Mouse (Mus musculus) midbrain, embryonic 14.5 days (tissue): Measurements from ENCODE around the gene 1810037I17Rik. TPM values are rescaled to one million over a fixed set of nuclear protein-coding genes. Genes with fewer than 3 reads are reported as not detected.
"Not testable (repeated sequence)": the region's sequence is repeated elsewhere in the genome, so short reads cannot be mapped to it uniquely, and the experiment has no call there.

Experiments
- ATAC-seq: fragments of 200-750 bp; cut with Nextera tagmentation; 2 replicates; pipeline ENCODE4 v1.8.0; 2017; ENCODE audit warnings: moderate number of reproducible peaks, moderate library complexity; ENCODE audit not compliant: low FRiP score, low TSS enrichment
- DNase-seq: peaks from one replicate; pipeline ENCODE4 v3.0.0-alpha.2; 2015
- H3K27ac ChIP-seq: fragments of 300-500 bp; sonication (generic); replicated peaks from 2 replicates; pipeline ENCODE4 v1.5.1; 2014; ENCODE audit warnings: mild to moderate bottlenecking, low read depth, low read length, moderate library complexity
- H3K27me3 ChIP-seq: fragments of 300-500 bp; sonication (generic); 2 replicates; pipeline ENCODE4 v1.6.1; 2014; ENCODE audit warnings: low read length, control low read depth, mixed read lengths; ENCODE audit not compliant: control insufficient read depth, insufficient read depth
- H3K36me3 ChIP-seq: fragments of 300-500 bp; sonication (generic); 2 replicates; pipeline ENCODE4 v1.6.1; 2014; ENCODE audit warnings: low read length, control low read depth; ENCODE audit not compliant: control insufficient read depth, insufficient read depth
- H3K4me1 ChIP-seq: fragments of 300-500 bp; sonication (generic); 2 replicates; pipeline ENCODE4 v1.6.1; 2014; ENCODE audit warnings: mild to moderate bottlenecking, antibody characterized with exemption, low read length, control low read depth; ENCODE audit not compliant: control insufficient read depth, insufficient read depth
- H3K4me2 ChIP-seq: fragments of 300-500 bp; sonication (generic); 2 replicates; pipeline ENCODE4 v1.6.1; 2014; ENCODE audit warnings: mild to moderate bottlenecking, low read length, moderate library complexity
- H3K4me3 ChIP-seq: fragments of 300-500 bp; sonication (generic); replicated peaks from 2 replicates; pipeline ENCODE4 v1.5.1; 2014; ENCODE audit warnings: low read depth, low read length
- H3K9ac ChIP-seq: fragments of 300-500 bp; sonication (generic); replicated peaks from 2 replicates; pipeline ENCODE4 v1.6.1; 2014; ENCODE audit warnings: mild to moderate bottlenecking, low read length, moderate library complexity
- H3K9me3 ChIP-seq: fragments of 300-500 bp; sonication (generic); 2 replicates; pipeline ENCODE4 v1.6.1; 2016; ENCODE audit warnings: low read length, control low read depth, mixed read lengths; ENCODE audit not compliant: control insufficient read depth
- WGBS: fragments of 180-500 bp; shearing (Covaris S2); extraction: QIAGEN DNeasy Blood & Tissue Kit; methylation state at CpG from one replicate; pipeline ENCODE4 v1.1.7; 2014; 5-methylcytosine and 5-hydroxymethylcytosine counted together
- polyA plus RNA-seq: library from polyadenylated mRNA; unstranded; fragments of >200 nt; fragmentation: Nextera tagmentation; extraction: Ambion mirVana; gene quantifications from 2 replicates; pipeline ENCODE4 v1.2.1, GENCODE M21; 2014

Gene 1810037I17Rik
- polyA plus RNA-seq, 1 experiment from 2014 or later = 76.3 TPM

DNA sequence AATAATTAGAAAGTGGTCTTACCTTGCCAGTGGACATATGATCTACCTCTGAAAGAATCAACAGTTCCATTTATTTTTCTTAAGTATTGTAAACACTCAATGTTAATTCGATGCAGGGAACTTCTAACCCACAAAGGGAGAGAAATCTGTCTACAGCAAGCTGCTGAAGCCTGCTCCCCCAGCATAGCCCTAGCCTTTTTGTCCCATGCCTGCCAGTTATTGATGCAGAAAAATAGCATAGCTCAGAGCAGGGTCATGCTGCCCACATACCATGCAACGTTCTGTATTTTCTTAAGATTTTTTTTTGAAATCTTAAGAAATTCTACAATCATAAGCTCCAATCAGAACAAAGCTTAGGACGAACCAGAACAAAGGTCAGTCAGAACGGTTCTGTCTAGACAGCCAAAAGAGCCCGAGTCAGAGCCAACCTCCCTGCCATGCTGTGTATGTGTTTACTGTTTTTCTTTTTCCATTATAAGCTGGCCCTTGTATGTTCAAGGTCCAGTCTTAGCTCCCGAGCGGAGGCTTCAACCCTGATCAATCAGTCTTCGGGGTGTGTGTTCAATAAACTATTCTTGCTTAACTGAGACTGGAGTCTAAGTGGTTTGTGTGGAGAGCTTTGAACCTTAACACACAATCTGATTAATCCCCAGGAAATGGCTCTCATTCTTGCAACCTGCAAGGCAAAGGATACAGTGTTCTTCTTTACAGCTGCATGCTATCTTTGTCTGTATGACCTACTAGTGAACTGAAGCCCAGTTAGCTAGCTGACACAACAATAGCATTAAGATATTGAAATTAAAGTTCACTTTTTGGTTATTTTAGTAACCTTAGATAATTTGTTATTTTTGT lies 2.1 kb upstream of the 1810037I17Rik start:
- Histone ChIP-seq H3K36me3 (no peaks in the 10 kb centered on the region), H3K9ac (no peak overlapping the region), H3K27me3 (no peaks in the 10 kb centered on the region), H3K4me1 (peaks cover 6% of the 10 kb centered on the region), H3K27ac (no peak overlapping the region), H3K9me3 (no peaks in the 10 kb centered on the region), H3K4me2 (no peak overlapping the region), H3K4me3 (no peak overlapping the region)
- DNase-seq (no peak), ATAC-seq (no peak)
- 84% methylated on average over 8 of the region's 8 CpGs for WGBS

DNA sequence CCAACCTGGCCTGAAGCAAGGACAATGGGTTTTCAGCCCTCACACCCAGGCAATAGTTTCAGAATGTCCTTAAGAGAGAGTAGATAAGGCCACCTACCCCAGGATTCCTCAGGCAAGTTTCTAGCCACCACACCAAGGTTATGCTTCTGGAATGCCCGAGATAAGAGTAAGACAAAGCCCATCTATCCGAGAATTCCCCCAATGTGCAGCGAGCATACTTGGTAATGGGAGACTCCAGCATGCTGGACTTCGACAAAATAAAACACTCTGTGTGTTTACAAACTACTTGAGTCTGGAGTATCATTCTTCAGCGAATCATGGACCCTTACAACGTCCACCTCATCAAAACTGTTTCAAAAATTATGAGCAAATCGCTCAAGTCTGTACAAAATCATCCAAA lies 856 bp upstream of the 1810037I17Rik start:
- WGBS = 74% methylated on average over 7 of the region's 7 CpGs
- peak overlapping the region; percentile 68 for H3K4me2 ChIP-seq
- H3K36me3 ChIP-seq = no peaks in the 10 kb centered on the region
- H3K4me1 ChIP-seq = peaks cover 6% of the 10 kb centered on the region
- ATAC-seq = no peak
- H3K27me3 ChIP-seq = no peaks in the 10 kb centered on the region
- H3K4me3 ChIP-seq = no peak overlapping the region
- H3K27ac ChIP-seq = no peak overlapping the region
- DNase-seq = no peak
- no peak overlapping the region for H3K9ac ChIP-seq
- H3K9me3 ChIP-seq = no peaks in the 10 kb centered on the region

DNA sequence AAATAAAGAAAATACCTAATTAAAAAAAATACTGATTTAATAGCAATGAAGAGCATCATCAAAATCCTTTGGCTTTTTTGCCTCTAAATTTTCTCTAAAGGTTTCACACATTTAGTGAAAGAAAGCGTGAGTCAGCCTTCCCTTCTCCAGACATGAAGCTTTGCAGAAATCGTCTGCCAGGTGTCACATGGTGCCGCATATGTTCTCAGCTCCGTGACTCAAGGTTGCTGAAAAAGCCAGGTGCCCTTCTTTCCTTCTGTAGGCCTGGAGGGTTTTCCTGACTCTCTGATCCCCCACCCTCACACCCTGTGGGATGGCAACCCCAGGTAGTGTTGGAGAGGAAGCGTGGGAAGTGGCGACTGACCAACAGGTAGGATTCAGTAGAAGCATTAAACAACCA lies 5.7 kb downstream of the 1810037I17Rik start:
- H3K27ac ChIP-seq = no peak overlapping the region
- peaks cover 5% of the 10 kb centered on the region; the same call in 1 of the 2 replicates for H3K36me3 ChIP-seq
- WGBS = 92% methylated on average over 6 of the region's 6 CpGs
- no peak for DNase-seq
- H3K4me2 ChIP-seq = no peak overlapping the region
- H3K9me3 ChIP-seq = no peaks in the 10 kb centered on the region
- peaks cover 6% of the 10 kb centered on the region for H3K4me1 ChIP-seq
- no peak overlapping the region for H3K9ac ChIP-seq
- no peak overlapping the region for H3K4me3 ChIP-seq
- ATAC-seq = no peak
- H3K27me3 ChIP-seq = no peaks in the 10 kb centered on the region

DNA sequence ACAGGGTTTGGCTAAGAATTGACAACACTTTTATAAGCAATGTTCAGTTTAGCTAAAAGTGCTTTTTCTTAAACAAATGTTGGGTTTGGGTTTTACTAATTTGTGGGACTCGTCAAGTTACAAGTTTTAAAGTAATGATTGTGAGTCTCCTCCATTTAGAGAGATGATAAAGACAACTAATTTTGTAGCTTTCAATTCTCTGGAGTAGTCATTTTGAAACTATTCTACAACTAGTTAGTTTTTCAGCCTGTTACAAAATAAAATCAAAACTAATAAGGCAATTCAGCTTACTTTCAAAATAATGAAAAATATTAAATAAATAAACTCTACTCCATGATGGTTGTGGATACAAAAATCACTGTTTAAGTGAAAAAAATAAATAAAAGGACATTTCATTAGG lies 8.5 kb downstream of the 1810037I17Rik start:
- Histone ChIP-seq H3K36me3 (peaks cover 8% of the 10 kb centered on the region; the same call in 1 of the 2 replicates), H3K9me3 (no peaks in the 10 kb centered on the region), H3K27ac (no peak overlapping the region), H3K9ac (no peak overlapping the region), H3K4me2 (no peak overlapping the region), H3K4me3 (no peak overlapping the region), H3K4me1 (no peaks in the 10 kb centered on the region), H3K27me3 (no peaks in the 10 kb centered on the region)
- no peak for DNase-seq
- 90% methylated on average over 1 of the region's 1 CpGs for WGBS
- ATAC-seq = no peak

DNA sequence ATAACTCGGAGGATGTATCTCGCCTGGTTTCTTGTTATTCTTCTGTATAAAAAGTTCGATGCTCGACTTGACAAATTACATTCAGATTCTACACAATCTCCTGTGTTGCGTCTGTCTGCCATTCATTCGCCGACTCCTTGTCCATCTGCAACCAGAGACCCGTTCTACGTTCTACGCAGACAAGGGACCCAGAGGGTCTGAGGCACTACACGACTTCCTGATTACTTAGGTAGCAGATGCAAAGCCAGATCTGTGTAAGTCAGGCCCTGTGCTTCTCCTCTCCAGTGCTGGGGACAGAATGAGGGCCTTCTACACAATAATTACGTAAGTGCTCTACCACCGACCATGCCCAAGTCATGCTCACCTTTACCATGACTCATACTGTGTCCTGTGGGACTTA lies 13.2 kb downstream of the 1810037I17Rik start:
- 81% methylated on average over 13 of the region's 13 CpGs for WGBS
- DNase-seq, H3K27me3 ChIP-seq, H3K4me2 ChIP-seq, H3K36me3 ChIP-seq, H3K4me3 ChIP-seq, H3K4me1 ChIP-seq, H3K27ac ChIP-seq, H3K9me3 ChIP-seq, H3K9ac ChIP-seq, ATAC-seq: not testable (repeated sequence)

DNA sequence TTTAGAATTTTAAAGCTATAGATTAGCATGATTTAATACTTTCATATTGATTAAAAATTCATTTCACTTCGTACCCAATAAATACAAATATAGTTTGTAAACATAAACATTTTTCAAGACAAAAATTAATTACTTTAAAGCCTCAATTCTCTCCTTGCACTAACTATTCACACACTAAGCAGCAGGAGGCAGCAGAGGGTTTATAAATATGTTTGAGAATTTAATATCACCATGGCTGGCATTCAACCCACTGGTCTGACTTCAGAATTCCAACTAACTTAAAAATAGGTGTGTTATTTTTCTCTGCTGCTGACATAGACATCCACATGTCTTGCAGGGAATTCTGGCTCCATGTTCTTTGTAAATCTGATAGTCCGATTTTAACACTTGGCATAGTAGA lies 15.2 kb downstream of the 1810037I17Rik start:
- DNase-seq (peak; percentile 83), ATAC-seq (no peak)
- Histone ChIP-seq H3K4me2 (no peak overlapping the region), H3K9me3 (no peaks in the 10 kb centered on the region), H3K4me3 (no peak overlapping the region), H3K27me3 (no peaks in the 10 kb centered on the region), H3K36me3 (0 out of 2 replicates have a peak, but pooled peaks cover 4% of the 10 kb centered on the region), H3K9ac (no peak overlapping the region), H3K4me1 (no peaks in the 10 kb centered on the region), H3K27ac (no peak overlapping the region)
- WGBS = 85% methylated on average over 2 of the region's 2 CpGs

DNA sequence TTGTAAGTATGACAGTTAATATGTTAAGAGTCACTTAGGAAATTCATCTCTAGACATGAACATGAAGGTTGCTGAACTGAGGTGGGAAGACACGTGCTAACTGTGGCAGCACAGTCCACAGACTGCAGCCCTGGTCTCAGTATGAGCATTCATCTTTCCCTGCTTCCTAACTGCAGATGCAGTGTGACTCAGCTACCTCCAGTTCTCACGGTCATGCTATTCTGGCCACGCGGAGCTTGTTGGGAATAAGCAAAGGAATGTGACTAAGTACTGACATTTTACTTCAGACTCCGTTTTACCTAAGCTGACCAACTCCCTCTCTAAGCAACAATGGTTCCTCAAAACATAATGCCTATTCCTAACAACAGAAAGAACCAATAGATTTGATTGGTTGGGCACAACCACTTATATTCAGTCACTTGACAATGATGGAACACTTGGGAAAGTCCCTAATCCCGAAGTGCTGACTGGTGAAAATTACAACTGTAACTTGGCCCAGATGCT lies 19.4 kb downstream of the 1810037I17Rik start:
- Histone ChIP-seq H3K9me3 (no peaks in the 10 kb centered on the region), H3K4me1 (no peaks in the 10 kb centered on the region)
- 81% methylated on average over 6 of the region's 6 CpGs for WGBS

DNA sequence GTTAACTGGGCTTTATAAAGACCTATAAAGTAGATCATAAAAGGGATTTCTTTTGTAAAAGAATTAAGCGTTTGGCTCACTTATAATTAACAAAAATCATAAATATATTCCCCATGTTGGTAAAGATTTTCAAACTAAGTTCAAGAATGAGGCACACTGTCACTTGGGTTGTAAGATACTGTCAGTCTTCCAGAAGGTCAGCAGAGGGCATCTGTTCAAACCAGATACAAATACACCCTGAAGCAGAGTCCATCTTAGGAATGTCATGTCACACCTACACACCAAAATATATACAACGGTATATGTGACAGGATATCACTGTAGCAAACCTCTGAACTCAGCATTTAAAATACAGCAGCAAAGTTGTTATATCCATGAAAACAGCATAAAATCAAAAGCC lies 26.1 kb downstream of the 1810037I17Rik start:
- no peak overlapping the region for H3K27ac ChIP-seq
- H3K4me1 ChIP-seq = no peaks in the 10 kb centered on the region
- no peak overlapping the region for H3K4me2 ChIP-seq
- H3K9me3 ChIP-seq = no peaks in the 10 kb centered on the region
- 92% methylated on average over 2 of the region's 2 CpGs for WGBS
- no peak overlapping the region for H3K4me3 ChIP-seq
- ATAC-seq (no peak), DNase-seq (no peak)
- peaks cover 13% of the 10 kb centered on the region for H3K36me3 ChIP-seq
- no peak overlapping the region for H3K9ac ChIP-seq
- H3K27me3 ChIP-seq = no peaks in the 10 kb centered on the region

More for the DNA sequence above, 19.4 kb downstream of the 1810037I17Rik start:
- Histone ChIP-seq H3K36me3 (no peaks in the 10 kb centered on the region), H3K27me3 (no peaks in the 10 kb centered on the region), H3K9ac (no peak overlapping the region), H3K4me2 (no peak overlapping the region), H3K27ac (no peak overlapping the region), H3K4me3 (no peak overlapping the region)
- ATAC-seq = no peak
- no peak for DNase-seq

DNA sequence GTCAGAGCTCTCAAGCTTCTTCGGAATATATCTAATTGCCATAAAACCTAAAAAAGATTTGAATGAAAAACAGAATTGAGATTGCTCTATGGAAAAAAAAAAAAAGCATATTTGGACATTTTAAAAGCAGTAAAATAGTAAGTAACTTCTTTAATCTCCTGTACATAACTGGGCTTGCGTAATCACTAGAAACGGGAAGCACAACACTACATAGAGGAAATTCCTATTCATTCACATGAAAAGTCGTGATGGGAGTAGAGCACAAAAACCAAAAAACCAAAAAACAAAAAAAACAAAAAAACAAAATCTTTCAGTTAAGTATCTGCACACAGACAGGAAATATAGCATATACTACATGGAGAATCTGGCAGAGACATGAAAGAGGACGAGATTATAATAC lies 40.3 kb downstream of the 1810037I17Rik start:
- Histone ChIP-seq H3K27ac (no peak overlapping the region), H3K4me2 (no peak overlapping the region), H3K27me3 (no peaks in the 10 kb centered on the region), H3K36me3 (no peaks in the 10 kb centered on the region; the same call in 1 of the 2 replicates), H3K4me3 (no peak overlapping the region), H3K4me1 (no peaks in the 10 kb centered on the region), H3K9me3 (no peaks in the 10 kb centered on the region), H3K9ac (no peak overlapping the region)
- WGBS = 91% methylated on average over 5 of the region's 5 CpGs
- no peak for ATAC-seq
- no peak for DNase-seq
